Mouse (Mus musculus): ENCODE measurements around the gene Amph. TPM values are rescaled to one million over a fixed set of nuclear protein-coding genes. Genes with fewer than 3 reads are reported as not detected.
"Not testable (repeated sequence)": the region's sequence is repeated elsewhere in the genome, so short reads cannot be mapped to it uniquely, and the experiment has no call there.

Gene Amph
- total RNA-seq, 2 experiments from 2014 or later, result 1.1 to 1.3 TPM

DNA sequence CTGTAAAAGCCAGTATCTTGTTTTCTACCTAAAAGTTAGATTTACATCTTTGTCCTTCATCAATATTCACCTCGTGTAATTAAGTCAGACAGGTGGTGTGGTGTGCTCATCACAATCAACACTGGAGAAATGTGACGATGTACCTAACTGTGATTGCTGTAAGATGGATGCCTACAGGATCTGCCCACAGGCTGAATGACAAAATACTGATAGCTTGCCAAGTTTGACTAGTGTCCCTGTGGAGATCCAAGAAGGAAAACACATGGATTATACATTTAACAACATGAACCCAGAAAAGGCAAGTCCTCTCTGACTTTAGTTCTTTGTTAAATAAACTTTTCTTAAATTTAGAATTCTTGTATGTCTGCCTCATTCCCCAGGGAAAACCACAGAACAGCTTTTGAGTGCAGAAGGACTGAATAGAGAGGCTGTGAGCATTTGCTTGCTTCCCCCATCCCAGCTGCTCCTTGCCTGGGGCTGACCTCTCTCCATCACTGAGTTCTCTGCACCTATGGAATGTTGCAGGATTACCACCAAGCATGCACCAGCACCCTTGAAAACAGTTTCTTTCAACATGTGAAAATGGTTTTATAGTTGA lies 77.2 kb downstream of the Amph start:
- no peak for DNase-seq (ENCODE audit: low spot score)

DNA sequence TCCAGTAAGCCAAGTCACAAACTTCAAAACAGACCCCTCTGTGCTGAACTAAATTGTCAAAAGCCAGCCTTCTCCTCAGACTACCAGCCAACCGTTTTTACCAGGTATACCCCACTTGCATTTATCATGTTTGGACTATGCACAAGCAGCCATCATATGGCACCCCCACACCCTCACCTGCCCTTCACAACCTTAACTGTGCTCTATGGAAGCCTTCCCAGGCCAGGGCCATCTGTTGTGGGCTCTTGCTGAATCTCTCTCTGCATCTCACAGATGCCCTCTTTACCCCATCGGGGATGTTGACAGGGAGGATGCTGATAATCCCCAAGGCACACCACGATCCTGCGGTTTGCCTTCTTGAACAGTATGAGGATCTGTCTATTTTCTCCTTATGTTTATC lies 77.9 kb downstream of the Amph start:
- DNase-seq (ENCODE audit: low spot score), result no peak
- intact Hi-C loops (cut with DNase I), result no loop called here

More for the DNA sequence above, 77.2 kb downstream of the Amph start:
- intact Hi-C loops (cut with DNase I), result no loop called here

DNA sequence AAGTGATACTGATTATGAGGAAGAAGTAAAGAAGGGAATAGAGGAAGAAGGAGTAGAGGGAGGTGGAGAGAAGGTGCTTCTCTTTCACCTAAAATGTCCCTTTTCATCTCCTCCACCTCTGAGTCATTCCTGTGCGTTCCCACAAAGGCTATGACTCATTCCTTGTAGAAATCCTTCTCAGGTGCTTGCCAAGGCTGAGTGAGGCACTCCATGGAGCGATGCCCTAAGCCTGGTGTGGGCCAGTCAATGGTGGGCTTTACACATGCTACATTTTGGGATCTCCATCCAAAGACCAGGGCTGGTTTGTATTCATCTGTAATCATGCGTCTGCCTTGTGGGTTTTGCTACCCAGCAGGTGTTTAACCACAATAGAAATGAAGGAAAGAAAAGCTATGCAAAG lies 78.9 kb downstream of the Amph start:
- no peak for DNase-seq (ENCODE audit: low spot score)
- intact Hi-C loops (cut with DNase I), result no loop called here

DNA sequence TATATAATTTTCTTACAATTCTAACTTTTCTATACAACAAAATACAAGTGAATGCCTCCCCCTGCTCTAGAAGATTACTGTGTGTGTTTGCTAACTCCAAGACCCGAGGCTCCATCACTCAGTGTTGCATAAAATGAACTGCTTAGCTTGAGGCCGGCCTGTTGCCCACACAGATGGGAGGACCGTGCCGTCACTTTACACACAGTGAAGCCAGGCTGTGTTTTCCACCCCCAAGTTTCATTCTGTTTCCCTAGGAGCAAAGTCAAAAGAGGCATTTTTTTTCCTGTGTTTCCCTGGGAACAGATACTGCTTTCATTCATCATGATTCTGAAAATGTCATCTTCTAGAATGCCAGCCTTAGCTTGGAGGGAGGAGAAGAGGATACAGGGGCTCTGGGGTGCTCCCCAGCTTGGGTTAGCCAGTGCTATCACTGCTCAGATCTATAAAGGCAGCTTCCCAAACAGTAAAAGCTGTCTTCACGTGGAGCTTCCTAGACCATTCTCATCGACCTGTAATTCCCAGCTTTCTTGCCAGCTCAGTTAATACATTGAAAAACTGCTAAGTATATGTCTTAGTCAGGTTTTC lies 79.9 kb downstream of the Amph start:
- intact Hi-C loops (cut with DNase I), result no loop called here
- no peak for DNase-seq (ENCODE audit: low spot score)

DNA sequence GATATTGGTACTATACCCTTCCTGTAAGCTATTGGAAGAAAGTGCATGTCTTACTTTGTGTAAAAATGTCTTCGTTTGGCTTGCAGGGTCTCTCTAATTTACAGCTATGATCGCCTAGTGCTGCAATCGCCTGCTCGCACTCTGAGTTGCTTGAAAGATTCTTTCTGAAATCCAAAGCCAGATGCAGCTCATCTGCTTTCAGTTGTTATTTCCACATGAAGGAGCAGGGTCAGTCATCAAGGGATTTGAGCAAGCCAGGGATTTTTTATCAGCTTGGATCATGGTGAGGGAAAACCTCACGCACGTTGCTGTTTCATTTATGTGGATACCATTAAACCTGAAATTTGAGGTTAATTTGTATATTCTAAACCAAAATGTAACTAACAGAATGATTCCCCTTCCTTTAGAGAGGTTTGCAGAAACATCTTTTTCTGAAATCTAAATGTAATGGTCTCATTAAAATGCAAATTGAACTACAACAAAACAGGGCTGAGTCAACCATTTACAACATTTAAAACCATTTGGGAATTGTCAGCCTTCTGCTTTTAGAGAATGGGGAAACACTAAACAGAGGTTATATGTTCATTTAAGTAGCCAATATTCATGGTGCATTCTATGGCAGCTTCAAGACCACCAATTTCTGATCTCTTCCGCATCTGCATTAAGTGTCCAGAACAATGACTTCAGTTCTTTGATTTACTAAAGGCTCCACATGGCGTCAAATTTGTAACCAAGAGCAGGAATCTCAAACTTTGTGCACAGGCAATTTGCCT lies 84.1 kb downstream of the Amph start:
- intact Hi-C loops (cut with DNase I), result no loop called here
- no peak for DNase-seq (ENCODE audit: low spot score)

DNA sequence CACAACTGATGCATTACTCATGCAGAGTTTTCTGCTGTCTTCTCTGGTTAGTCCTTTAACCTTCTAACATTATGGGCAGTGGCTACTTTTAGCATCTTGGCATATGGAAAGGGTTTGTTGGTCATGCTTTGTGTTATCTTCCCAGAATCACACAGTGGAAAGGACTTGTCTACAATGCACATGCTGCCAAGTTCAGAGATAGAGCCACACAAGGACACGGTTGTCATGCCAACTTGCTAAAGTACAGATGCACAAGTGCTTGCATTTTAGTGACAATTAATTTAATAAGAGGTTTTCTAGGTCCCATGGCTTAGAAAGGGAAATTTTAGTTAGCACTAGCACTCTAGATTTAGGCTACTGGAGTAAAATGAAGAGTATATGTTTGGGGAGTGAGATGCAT lies 104.1 kb downstream of the Amph start:
- DNase-seq (ENCODE audit: low spot score), result no peak
- intact Hi-C loops (cut with DNase I), result no loop called here

DNA sequence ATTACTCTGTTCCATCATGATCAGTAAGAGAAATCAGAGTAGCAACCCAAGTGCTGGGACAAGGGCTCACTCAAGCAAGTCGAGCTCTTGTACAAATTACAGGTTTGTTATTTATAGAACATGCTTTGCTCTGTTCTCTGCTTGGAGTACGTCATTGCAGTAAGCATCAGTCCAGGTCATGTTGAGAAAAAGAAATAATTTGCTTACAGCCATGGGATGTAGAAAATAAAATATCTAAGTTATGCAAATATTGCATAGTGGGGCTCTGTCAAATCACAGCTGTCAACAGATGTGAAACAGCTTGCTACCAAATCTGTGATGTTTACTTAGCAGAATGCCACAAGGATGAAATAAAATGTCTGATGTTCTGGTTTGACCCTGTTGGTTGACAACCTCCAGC lies 106.5 kb downstream of the Amph start:
- intact Hi-C loops (cut with DNase I), result no loop called here

DNA sequence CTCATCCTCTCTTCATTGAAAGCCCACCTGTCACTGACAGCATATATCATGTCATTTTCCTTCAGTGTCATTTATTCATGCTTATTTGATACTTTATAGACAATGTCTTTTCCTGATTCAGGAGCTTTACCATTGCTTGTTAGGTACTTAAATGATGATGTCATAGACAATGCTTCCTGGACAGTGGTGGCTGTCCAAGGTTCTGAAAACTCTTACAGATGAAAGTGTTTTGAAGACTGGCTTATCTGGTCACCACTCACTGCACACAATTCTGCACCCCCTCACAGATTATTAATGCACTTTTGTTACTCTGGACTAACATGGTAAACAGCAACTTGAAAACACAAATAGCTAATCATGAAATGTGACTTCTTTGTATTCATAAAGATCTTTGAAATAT lies 124.3 kb downstream of the Amph start:
- intact Hi-C loops (cut with DNase I), result no loop called here
- no peak for DNase-seq (ENCODE audit: low spot score)

More for the DNA sequence above, 106.5 kb downstream of the Amph start:
- no peak for DNase-seq (ENCODE audit: low spot score)

DNA sequence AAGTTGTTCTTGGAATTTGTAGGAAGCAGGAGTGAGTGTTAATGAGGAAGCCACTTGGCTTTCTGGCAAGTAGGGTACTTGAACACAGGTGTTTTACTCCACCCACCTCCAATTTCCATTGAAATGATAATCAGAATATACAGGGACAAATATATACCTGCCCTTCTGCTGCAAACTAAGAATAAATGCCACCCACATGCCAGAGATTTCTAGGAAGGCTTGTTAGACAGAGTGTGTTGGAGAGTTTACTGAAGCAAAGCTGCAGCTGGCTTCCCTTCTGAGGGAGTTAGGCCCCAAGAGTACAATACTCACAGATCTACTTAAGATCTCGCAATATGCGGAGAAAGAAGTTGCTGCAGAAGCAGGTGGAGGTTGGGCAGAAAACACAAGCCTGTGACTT lies 129.4 kb downstream of the Amph start:
- intact Hi-C loops (cut with DNase I), result no loop called here
- no peak for DNase-seq (ENCODE audit: low spot score)

DNA sequence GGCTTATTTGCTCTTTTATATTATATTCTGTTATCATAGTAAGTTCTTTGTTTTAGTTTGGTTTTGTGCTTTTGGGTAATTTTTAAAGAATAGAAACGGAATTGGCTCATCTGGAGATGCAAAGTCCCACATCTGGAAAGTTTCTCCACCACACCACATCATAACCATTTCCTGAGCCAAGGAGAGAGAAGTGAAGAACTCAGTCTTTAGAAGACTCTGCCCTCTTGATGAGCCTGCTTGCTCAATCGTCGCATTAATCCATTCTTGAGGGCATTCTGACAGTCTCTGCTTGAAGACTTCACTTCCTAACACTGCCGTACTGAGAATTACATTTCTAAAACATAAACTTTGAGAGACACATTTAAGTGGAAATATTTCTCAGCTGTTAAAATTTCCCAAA lies 133.9 kb downstream of the Amph start:
- intact Hi-C loops (cut with DNase I), result no loop called here
- no peak for DNase-seq (ENCODE audit: low spot score)

DNA sequence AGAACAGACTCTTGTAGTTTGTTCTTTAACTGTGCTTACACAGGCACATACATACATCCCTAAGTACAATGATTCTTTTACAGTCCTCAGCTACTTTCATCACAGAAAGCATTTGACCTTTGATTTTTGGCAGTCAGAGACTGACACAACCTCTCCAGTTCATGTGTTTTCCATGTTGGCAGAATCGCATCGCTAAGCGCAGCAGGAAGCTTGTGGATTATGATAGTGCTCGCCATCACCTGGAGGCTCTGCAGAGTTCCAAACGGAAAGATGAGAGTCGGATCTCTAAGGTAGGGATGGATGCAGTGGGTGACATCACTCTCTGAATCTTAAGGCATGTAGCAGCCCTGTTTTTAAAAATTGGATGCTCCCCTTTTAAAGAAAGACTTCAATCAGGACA lies 146.6 kb downstream of the Amph start:
- intact Hi-C loops (cut with DNase I), result no loop called here
- no peak for DNase-seq (ENCODE audit: low spot score)

DNA sequence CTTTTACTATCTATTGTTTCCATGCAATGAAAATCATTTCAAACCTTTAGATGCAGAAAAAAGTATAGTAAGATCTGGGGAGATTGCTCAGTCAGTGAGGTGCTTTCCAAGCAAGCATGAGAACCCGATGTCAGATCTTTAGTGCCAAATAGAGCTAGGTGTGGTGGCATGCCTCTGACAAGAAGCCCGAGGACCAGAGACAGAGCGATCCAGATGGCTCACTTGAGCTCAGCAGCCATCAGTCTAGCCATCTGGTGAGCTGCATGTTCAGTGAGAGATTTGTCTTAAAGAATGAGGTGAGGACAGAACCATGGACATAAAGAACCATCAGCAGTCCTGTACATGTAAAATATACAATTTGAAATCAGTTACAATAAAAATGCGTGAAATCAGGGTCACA lies 149.1 kb downstream of the Amph start:
- intact Hi-C loops (cut with DNase I), result no loop called here
- no peak for DNase-seq (ENCODE audit: low spot score)

DNA sequence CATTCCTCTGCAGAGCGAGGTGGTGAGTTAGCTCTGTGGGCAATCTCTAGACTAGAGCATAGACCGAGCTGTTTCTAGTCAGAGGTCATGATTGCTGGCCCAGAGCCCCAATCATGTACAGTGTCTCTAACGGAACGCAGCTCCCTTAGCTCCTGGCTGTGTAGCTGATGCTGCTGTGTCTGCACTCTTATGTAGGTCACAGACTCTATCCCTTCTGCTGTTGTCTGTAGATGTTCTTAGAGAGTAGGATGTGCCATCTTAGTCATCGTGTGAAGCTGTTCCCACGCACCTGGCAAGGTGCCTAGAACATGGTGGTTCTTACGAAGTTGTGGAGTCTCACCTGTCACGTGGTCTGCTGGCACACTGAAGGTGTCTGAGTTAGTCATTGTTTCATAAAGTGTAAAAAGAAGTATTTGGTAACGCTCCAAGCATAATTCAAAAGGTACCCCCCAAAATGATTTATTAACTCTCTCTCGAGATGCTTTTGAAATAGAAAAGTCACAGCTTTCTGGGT lies 153.9 kb downstream of the Amph start:
- DNase-seq (ENCODE audit: low spot score), result no peak
- intact Hi-C loops (cut with DNase I), result no loop called here

DNA sequence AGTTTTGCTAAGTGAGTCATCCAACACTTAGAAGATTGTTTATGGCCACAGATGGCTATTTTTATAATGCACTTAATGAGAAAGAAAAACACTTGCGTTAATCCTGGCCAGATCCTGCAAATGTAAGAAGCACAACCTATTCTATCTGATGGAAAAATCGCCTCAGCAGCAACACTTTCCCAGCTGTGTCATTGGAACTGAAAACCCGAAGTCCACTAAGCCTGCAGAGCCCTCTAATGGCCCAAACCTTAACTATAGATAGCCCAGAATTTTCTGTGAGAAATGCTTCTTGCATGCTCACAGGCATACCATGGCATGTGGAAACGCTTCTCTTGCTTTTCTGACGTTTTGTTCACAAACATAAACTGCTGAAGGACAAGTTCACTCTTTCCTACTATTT lies 158.4 kb downstream of the Amph start:
- intact Hi-C loops (cut with DNase I), result loop anchor here (1.0 kb wide), 1 partner anchor 238 kb away; no protein-coding TSS in a partner anchor
- DNase-seq (ENCODE audit: low spot score), result no peak

DNA sequence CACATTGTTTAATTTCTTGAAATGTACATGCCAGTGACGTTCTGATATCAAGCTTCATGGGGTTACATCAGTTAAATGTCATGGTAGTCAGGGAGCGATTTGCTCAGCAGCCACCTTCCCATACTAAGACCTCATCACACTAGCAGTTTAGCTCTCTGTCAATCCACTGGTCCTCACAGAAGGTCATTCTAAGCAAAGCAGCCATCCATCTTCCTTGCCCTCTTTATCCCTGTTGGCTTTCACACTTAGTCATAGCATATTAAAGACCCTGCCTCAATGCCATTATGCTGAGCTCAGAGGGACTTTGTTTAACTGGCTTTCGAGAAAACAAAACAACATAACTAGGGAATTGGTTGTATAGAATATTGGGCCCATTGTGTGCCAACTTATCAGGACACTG lies 161.3 kb downstream of the Amph start:
- intact Hi-C loops (cut with DNase I), result no loop called here
- no peak for DNase-seq (ENCODE audit: low spot score)

DNA sequence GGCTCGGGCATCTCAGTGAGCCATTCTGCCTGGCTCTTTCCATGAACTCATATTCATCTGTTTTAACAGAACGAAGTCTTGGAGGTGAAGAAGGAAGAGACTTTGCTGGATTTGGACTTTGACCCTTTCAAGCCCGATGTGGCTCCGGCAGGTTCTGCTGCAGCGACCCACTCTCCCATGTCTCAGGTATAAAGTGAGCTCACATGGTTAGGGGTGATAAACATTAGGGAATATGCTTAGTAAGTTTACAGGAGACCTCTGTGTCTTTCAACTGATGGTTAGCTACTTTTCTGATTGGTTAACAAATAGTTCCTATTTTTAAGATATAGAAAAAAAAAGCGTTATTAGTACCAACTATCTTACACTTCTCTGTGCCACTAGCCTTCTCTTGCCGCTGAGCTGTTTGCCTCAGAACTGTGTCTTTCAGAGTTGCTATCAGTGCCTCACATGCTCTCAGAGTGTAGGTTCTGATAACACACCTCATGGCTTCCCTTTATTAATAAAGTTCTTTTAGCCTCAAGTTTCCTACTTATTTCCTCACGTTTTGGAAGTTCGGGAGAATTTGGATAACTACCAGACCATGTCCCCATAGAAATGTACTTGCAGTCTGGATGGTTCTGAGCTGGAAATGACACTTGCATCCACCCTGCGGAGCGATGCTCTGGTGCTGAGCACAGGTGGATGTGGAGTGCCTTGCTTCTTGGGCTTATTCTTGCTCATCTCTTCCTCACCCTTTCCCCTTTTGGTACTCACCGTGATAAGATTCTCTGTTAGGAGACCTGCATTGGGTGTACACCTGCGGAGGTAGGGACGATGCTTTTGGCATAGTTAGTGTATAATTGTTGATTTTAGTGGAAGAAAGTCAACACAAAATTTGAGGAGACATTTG lies 165.3 kb downstream of the Amph start:
- intact Hi-C loops (cut with DNase I), result no loop called here
- DNase-seq (ENCODE audit: low spot score), result no peak

DNA sequence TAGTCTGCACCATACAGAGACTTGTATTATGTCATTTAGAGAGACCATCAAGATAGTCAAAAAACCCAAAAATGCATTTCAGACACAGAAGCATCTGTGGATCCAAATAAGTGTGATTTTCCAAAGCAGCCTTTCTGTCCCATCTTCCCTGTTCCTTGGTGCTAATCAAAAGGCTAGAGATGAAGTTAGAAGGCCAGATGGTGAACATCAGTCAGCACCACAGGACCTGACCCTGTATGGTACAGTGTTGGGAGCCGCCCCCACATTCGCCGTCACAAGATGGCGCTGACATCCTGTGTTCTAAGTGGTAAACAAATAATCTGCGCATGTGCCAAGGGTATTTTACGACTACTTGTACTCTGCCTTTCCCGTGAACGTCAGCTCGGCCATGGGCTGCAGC lies 166.8 kb downstream of the Amph start:
- DNase-seq (ENCODE audit: low spot score); intact Hi-C loops (cut with DNase I): not testable (repeated sequence)

DNA sequence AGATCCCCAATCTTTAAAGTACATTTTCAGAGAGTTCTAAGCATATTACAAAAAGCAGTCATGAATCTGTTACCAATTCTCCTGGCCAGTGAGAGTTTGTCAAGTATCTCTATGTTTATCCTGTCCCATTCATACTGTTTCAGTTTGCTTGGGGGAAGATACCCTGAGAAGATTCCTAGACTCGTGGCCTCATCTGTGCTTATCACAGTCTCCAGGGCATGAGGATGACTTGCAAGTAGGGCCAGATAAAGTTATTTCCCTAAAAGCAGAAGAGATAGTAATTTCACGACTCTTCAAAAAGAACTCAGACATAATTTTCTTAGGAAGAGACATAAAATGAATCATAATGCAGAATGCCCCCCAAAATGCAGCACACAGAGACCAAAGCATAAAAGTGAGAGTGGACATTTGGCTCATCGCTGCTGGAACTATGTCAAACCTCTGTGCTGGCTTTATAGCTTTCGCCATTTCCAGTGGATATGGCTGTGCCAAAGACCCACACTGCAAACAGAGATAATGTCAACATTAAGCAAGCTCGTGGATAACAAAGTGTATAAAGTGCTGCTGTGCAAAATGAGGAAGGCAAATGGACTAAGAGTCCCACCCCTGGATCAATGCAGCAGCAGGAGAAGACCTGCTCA lies 179.0 kb downstream of the Amph start:
- DNase-seq (ENCODE audit: low spot score), result no peak
- intact Hi-C loops (cut with DNase I), result no loop called here

DNA sequence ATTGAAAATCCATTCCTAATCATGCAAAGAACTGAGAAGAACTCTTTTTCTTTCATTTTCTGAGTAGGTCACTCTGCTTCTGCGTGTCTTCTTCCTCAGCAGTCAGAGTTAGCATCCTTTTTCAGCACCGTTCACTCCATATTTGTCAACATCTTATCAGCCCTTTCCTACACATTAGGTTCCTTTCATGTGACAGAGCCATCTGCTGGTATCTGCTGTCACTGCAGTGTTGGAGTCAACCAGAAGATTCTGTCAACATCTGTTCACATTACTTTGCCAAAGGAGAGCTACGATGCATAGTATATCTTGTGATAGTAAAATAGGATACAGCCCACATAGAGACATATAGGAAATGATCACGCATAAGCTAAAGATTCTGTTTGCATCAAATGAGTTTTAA lies 185.8 kb downstream of the Amph start:
- DNase-seq (ENCODE audit: low spot score), result no peak
- intact Hi-C loops (cut with DNase I), result no loop called here

DNA sequence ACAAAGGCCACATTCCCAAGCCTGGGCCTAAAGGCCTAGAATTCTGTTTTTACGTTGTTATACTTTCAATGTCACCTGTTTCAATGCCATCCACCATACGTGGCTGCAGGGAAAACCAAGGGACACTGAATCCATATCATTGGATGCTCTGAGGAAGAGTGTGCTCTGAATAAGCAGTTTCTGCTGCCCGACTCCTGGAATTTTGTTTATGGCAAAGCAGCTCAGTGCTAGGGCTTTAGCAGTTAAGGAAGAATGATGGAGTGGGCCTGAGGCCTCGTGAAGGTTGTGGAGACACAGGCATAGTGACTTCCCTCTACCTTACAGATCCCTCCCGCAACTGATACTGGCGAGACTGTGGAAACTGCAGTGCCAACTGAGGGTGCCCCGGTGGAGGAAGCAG lies 189.2 kb downstream of the Amph start:
- intact Hi-C loops (cut with DNase I), result no loop called here
- no peak for DNase-seq (ENCODE audit: low spot score)

Measured in heart, postnatal 25 days (tissue).